Mouse (Mus musculus) limb, embryonic 11.5 days (tissue): ENCODE measurements around the gene Tmem270. TPM values are rescaled to one million over a fixed set of nuclear protein-coding genes. Genes with fewer than 3 reads are reported as not detected.

Source experiments
- ATAC-seq: fragments of 200-750 bp; cut with Nextera tagmentation; 2 replicates; pipeline ENCODE4 v1.8.0; 2017; ENCODE audit warnings: low read depth; ENCODE audit not compliant: insufficient number of reproducible peaks, low FRiP score, low TSS enrichment
- DNase-seq: peaks from one replicate; pipeline ENCODE4 v3.0.0-alpha.2; 2015; ENCODE audit warnings: low spot score
- H3K27ac ChIP-seq: fragments of 300-500 bp; sonication (generic); replicated peaks from 2 replicates; pipeline ENCODE4 v1.5.1; 2014; ENCODE audit warnings: low read depth, mild to moderate bottlenecking, low read length
- H3K27me3 ChIP-seq: fragments of 300-500 bp; sonication (generic); 2 replicates; pipeline ENCODE4 v1.6.1; 2014; ENCODE audit warnings: mild to moderate bottlenecking, low read length, mixed read lengths; ENCODE audit not compliant: control insufficient read depth, insufficient read depth
- H3K36me3 ChIP-seq: fragments of 300-500 bp; sonication (generic); 2 replicates; pipeline ENCODE4 v1.6.1; 2014; ENCODE audit warnings: mild to moderate bottlenecking, low read length, moderate library complexity, mixed read lengths; ENCODE audit not compliant: control insufficient read depth, insufficient read depth
- H3K4me1 ChIP-seq: fragments of 300-500 bp; sonication (generic); 2 replicates; pipeline ENCODE4 v1.6.1; 2014; ENCODE audit warnings: low read length, mixed read lengths; ENCODE audit not compliant: control insufficient read depth, insufficient read depth
- H3K4me2 ChIP-seq: fragments of 300-500 bp; sonication (generic); 2 replicates; pipeline ENCODE4 v1.6.1; 2014; ENCODE audit warnings: low read depth, mild to moderate bottlenecking, moderate library complexity; ENCODE audit not compliant: severe bottlenecking
- H3K4me3 ChIP-seq: fragments of 300-500 bp; sonication (generic); 2 replicates; pipeline ENCODE4 v1.5.1; 2014; ENCODE audit warnings: low read depth, low read length
- H3K9ac ChIP-seq: fragments of 300-500 bp; sonication (generic); 2 replicates; pipeline ENCODE4 v1.6.1; 2014; ENCODE audit warnings: mild to moderate bottlenecking, low read length
- H3K9me3 ChIP-seq: fragments of 300-500 bp; sonication (generic); 2 replicates; pipeline ENCODE4 v1.6.1; 2016; ENCODE audit warnings: low read length; ENCODE audit not compliant: control insufficient read depth
- WGBS: fragments of 180-500 bp; shearing (Covaris S2); extraction: QIAGEN DNeasy Blood & Tissue Kit; methylation state at CpG from one replicate; pipeline ENCODE4 v1.1.7; 2014; 5-methylcytosine and 5-hydroxymethylcytosine counted together
- polyA plus RNA-seq: library from polyadenylated mRNA; unstranded; fragments of >200 nt; fragmentation: Nextera tagmentation; extraction: Ambion mirVana; gene quantifications from 2 replicates; pipeline ENCODE4 v1.2.1, GENCODE M21; 2014

Tmem270 gene
- not detected in 2 replicates for polyA plus RNA-seq

GRCm38 (mm10) chr5:134906633-134907032 lies at the start of gene Tmem270:
TSS of gene Tmem270 (minus strand) at chr5:134906733.
- Histone ChIP-seq H3K4me2 (no peak within 1 kb of the TSS), H3K36me3 (no peaks in the 10 kb centered on the region), H3K9ac (no peak within 1 kb of the TSS), H3K27ac (no peak within 1 kb of the TSS), H3K9me3 (no peaks in the 10 kb centered on the region), H3K27me3 (no peaks in the 10 kb centered on the region), H3K4me1 (peaks cover under 1% of the 10 kb centered on the region; the same call in 1 of the 2 replicates), H3K4me3 (no peak within 1 kb of the TSS)
- ATAC-seq (no peak), DNase-seq (no peak)
- WGBS: 76% methylated on average over 6 of the region's 6 CpGs

- H3K4me3 ChIP-seq: no peak overlapping the region
- no peak overlapping the region for H3K9ac ChIP-seq
- H3K27me3 ChIP-seq: no peaks in the 10 kb centered on the region
- no peaks in the 10 kb centered on the region for H3K9me3 ChIP-seq
- no peak for DNase-seq
- peaks cover 11% of the 10 kb centered on the region for H3K4me1 ChIP-seq
- H3K27ac ChIP-seq: no peak overlapping the region
- no peaks in the 10 kb centered on the region for H3K36me3 ChIP-seq
- 81% methylated on average over 5 of the region's 5 CpGs for WGBS
- no peak overlapping the region for H3K4me2 ChIP-seq
- ATAC-seq: no peak
Measured at GRCm38 (mm10) chr5:134955491-134955890, 49.0 kb upstream of the Tmem270 start.

GRCm38 (mm10) chr5:134951053-134951884 lies 44.7 kb upstream of the Tmem270 start:
- Histone ChIP-seq H3K27me3 (peaks cover 16% of the 10 kb centered on the region), H3K9ac (peak overlapping the region; percentile 4; the same call in 1 of the 2 replicates), H3K9me3 (no peaks in the 10 kb centered on the region), H3K4me2 (peak overlapping the region; percentile 4; the same call in 1 of the 2 replicates), H3K27ac (no peak overlapping the region), H3K4me3 (no peak overlapping the region), H3K4me1 (peaks cover 11% of the 10 kb centered on the region), H3K36me3 (no peaks in the 10 kb centered on the region)
- no peak for ATAC-seq
- WGBS: 20% methylated on average over 19 of the region's 19 CpGs
- peak; percentile 44 for DNase-seq

- Histone ChIP-seq H3K4me2 (no peak overlapping the region), H3K36me3 (no peaks in the 10 kb centered on the region), H3K9me3 (no peaks in the 10 kb centered on the region), H3K4me3 (no peak overlapping the region), H3K4me1 (peaks cover 11% of the 10 kb centered on the region), H3K9ac (no peak overlapping the region), H3K27me3 (peaks cover 32% of the 10 kb centered on the region), H3K27ac (no peak overlapping the region)
- 67% methylated on average over 4 of the region's 4 CpGs for WGBS
- ATAC-seq (no peak), DNase-seq (no peak)
Measured at GRCm38 (mm10) chr5:134948085-134948439, 41.5 kb upstream of the Tmem270 start.

GRCm38 (mm10) chr5:134947420-134948084 lies 41.0 kb upstream of the Tmem270 start:
- peaks cover 11% of the 10 kb centered on the region for H3K4me1 ChIP-seq
- peaks cover 32% of the 10 kb centered on the region for H3K27me3 ChIP-seq
- ATAC-seq: no peak
- no peak overlapping the region for H3K9ac ChIP-seq
- no peaks in the 10 kb centered on the region for H3K36me3 ChIP-seq
- no peak overlapping the region for H3K27ac ChIP-seq
- no peaks in the 10 kb centered on the region for H3K9me3 ChIP-seq
- DNase-seq: no peak
- H3K4me3 ChIP-seq: no peak overlapping the region
- 49% methylated on average over 5 of the region's 5 CpGs for WGBS
- H3K4me2 ChIP-seq: no peak overlapping the region

- peaks cover 11% of the 10 kb centered on the region for H3K4me1 ChIP-seq
- ATAC-seq (no peak), DNase-seq (peak; percentile 54)
- H3K27ac ChIP-seq: 0 out of 2 replicates have a peak within 1 kb of the TSS, but pooled peaks have one; percentile 42
- no peaks in the 10 kb centered on the region for H3K36me3 ChIP-seq
- H3K9ac ChIP-seq: no peak within 1 kb of the TSS
- H3K4me2 ChIP-seq: 0 out of 2 replicates have a peak within 1 kb of the TSS, but pooled peaks have one; percentile 17
- no peaks in the 10 kb centered on the region for H3K9me3 ChIP-seq
- H3K4me3 ChIP-seq: 0 out of 2 replicates have a peak within 1 kb of the TSS, but pooled peaks have one; percentile 8
- H3K27me3 ChIP-seq: peaks cover 32% of the 10 kb centered on the region
- 10% methylated on average over 11 of the region's 11 CpGs for WGBS
Measured at GRCm38 (mm10) chr5:134946857-134947255, 40.3 kb upstream of the Tmem270 start, which contains the start of gene Cldn4. TSS of gene Cldn4 (minus strand) at chr5:134946934.

- Histone ChIP-seq H3K4me1 (peaks cover 5% of the 10 kb centered on the region), H3K9me3 (no peaks in the 10 kb centered on the region), H3K27me3 (peaks cover 32% of the 10 kb centered on the region), H3K27ac (0 out of 2 replicates have a peak overlapping the region, but pooled peaks have one; percentile 42), H3K4me3 (0 out of 2 replicates have a peak overlapping the region, but pooled peaks have one; percentile 8), H3K9ac (no peak overlapping the region), H3K4me2 (0 out of 2 replicates have a peak overlapping the region, but pooled peaks have one; percentile 17), H3K36me3 (no peaks in the 10 kb centered on the region)
- ATAC-seq (no peak), DNase-seq (peak; percentile 32)
- 15% methylated on average over 43 of the region's 43 CpGs for WGBS
Measured at GRCm38 (mm10) chr5:134946063-134946856, 39.7 kb upstream of the Tmem270 start.
